Mouse (Mus musculus) stomach, embryonic 16.5 days (tissue): ENCODE results near the gene Ndufa6. TPM values are rescaled to one million over a fixed set of nuclear protein-coding genes. Genes with fewer than 3 reads are reported as not detected.
A peak's percentile ranks its signal among the peaks of the same experiment; 100 is the strongest.

ENCODE experiments used
- ATAC-seq: fragments of 200-750 bp; cut with Nextera tagmentation; 2 replicates; pipeline ENCODE4 v1.8.0; 2017; ENCODE audit warnings: moderate number of reproducible peaks, moderate TSS enrichment; ENCODE audit not compliant: insufficient read depth, low FRiP score
- H3K27ac ChIP-seq: fragments of 300-500 bp; sonication (generic); 2 replicates; pipeline ENCODE4 v1.5.1; 2014; ENCODE audit warnings: low read length
- H3K27me3 ChIP-seq: fragments of 300-500 bp; sonication (generic); 2 replicates; pipeline ENCODE4 v1.6.1; 2014; ENCODE audit warnings: low read length, control low read depth, mixed read lengths; ENCODE audit not compliant: control insufficient read depth, insufficient read depth
- H3K36me3 ChIP-seq: fragments of 300-500 bp; sonication (generic); 2 replicates; pipeline ENCODE4 v1.6.1; 2014; ENCODE audit warnings: low read length; ENCODE audit not compliant: control insufficient read depth, insufficient read depth
- H3K4me1 ChIP-seq: fragments of 300-500 bp; sonication (generic); 2 replicates; pipeline ENCODE4 v1.6.1; 2014; ENCODE audit warnings: low read length, control low read depth, mixed read lengths; ENCODE audit not compliant: control insufficient read depth, insufficient read depth
- H3K4me2 ChIP-seq: fragments of 300-500 bp; sonication (generic); 2 replicates; pipeline ENCODE4 v1.6.1; 2014; ENCODE audit warnings: low read depth, low read length, mixed read lengths
- H3K4me3 ChIP-seq: fragments of 300-500 bp; sonication (generic); replicated peaks from 2 replicates; pipeline ENCODE4 v1.5.1; 2014; ENCODE audit warnings: mild to moderate bottlenecking, low read length
- H3K9ac ChIP-seq: fragments of 300-500 bp; sonication (generic); 2 replicates; pipeline ENCODE4 v1.6.1; 2014; ENCODE audit warnings: low read length
- H3K9me3 ChIP-seq: fragments of 300-500 bp; sonication (generic); replicated peaks from 2 replicates; pipeline ENCODE4 v1.6.1; 2016; ENCODE audit warnings: low read length, control low read depth; ENCODE audit not compliant: control insufficient read depth
- WGBS: fragments of 180-500 bp; shearing (Covaris S2); extraction: QIAGEN DNeasy Blood & Tissue Kit; methylation state at CpG from one replicate; pipeline ENCODE4 v1.1.7; 2014; 5-methylcytosine and 5-hydroxymethylcytosine counted together
- polyA plus RNA-seq: library from polyadenylated mRNA; unstranded; fragments of >200 nt; fragmentation: Nextera tagmentation; extraction: Ambion mirVana; gene quantifications from 2 replicates; pipeline ENCODE4 v1.2.1, GENCODE M21; 2015

Gene Ndufa6
- polyA plus RNA-seq, 1 experiment from 2014 or later, result 428 TPM

- Histone ChIP-seq H3K9me3 (no peaks in the 10 kb centered on the region; the same call in 1 of the 2 replicates), H3K36me3 (no peaks in the 10 kb centered on the region), H3K4me2 (no peak overlapping the region), H3K4me3 (no peak overlapping the region), H3K4me1 (peaks cover 14% of the 10 kb centered on the region), H3K27me3 (no peaks in the 10 kb centered on the region), H3K27ac (no peak overlapping the region), H3K9ac (no peak overlapping the region)
- 75% methylated on average over 2 of the region's 2 CpGs for WGBS
- no peak for ATAC-seq
These were observed 28.3 kb upstream of the Ndufa6 start for GRCm38 (mm10) chr15:82382441-82382840.

GRCm38 (mm10) chr15:82380714-82381062 is 26.6 kb upstream of the Ndufa6 start:
- Histone ChIP-seq H3K36me3 (no peaks in the 10 kb centered on the region), H3K9me3 (no peaks in the 10 kb centered on the region; the same call in 1 of the 2 replicates), H3K27me3 (no peaks in the 10 kb centered on the region), H3K4me1 (peaks cover 17% of the 10 kb centered on the region), H3K27ac (peak overlapping the region; percentile 10), H3K9ac (peak overlapping the region; percentile 56), H3K4me2 (peak overlapping the region; percentile 79), H3K4me3 (peak overlapping the region; percentile 61)
- no peak for ATAC-seq
- WGBS, result 25% methylated on average over 7 of the region's 7 CpGs

- Histone ChIP-seq H3K27ac (peak within 1 kb of the TSS; percentile 90), H3K36me3 (no peaks in the 10 kb centered on the region), H3K4me1 (peaks cover 17% of the 10 kb centered on the region), H3K4me2 (peak within 1 kb of the TSS; percentile 79), H3K9ac (peak within 1 kb of the TSS; percentile 79), H3K27me3 (no peaks in the 10 kb centered on the region), H3K4me3 (peak within 1 kb of the TSS; percentile 61), H3K9me3 (no peaks in the 10 kb centered on the region; the same call in 1 of the 2 replicates)
- WGBS, result 4% methylated on average over 19 of the region's 24 CpGs
- peak; percentile 80 for ATAC-seq
These were observed 26.0 kb upstream of the Ndufa6 start, which contains the start of gene Cyp2d22 for GRCm38 (mm10) chr15:82379871-82380713. Gene Cyp2d22 (minus strand): TSS chr15:82380260.

GRCm38 (mm10) chr15:82379511-82379870 is 25.4 kb upstream of the Ndufa6 start:
- Histone ChIP-seq H3K9me3 (no peaks in the 10 kb centered on the region; the same call in 1 of the 2 replicates), H3K4me3 (peak overlapping the region; percentile 61), H3K27ac (peak overlapping the region; percentile 90), H3K36me3 (no peaks in the 10 kb centered on the region), H3K9ac (peak overlapping the region; percentile 79), H3K27me3 (no peaks in the 10 kb centered on the region), H3K4me2 (peak overlapping the region; percentile 79), H3K4me1 (peaks cover 17% of the 10 kb centered on the region)
- WGBS, result 17% methylated on average over 7 of the region's 7 CpGs
- ATAC-seq, result 0 out of 2 replicates have a peak, but pooled peaks have one; percentile 12

GRCm38 (mm10) chr15:82378261-82379180 is 24.4 kb upstream of the Ndufa6 start:
- Histone ChIP-seq H3K9me3 (no peaks in the 10 kb centered on the region; the same call in 1 of the 2 replicates), H3K36me3 (no peaks in the 10 kb centered on the region), H3K27ac (peak overlapping the region; percentile 90), H3K27me3 (no peaks in the 10 kb centered on the region), H3K4me2 (peak overlapping the region; percentile 79), H3K4me3 (peak overlapping the region; percentile 25), H3K9ac (peak overlapping the region; percentile 8), H3K4me1 (peaks cover 17% of the 10 kb centered on the region)
- no peak for ATAC-seq
- 32% methylated on average over 15 of the region's 15 CpGs for WGBS

- no peak for ATAC-seq
- H3K4me1 ChIP-seq, result peaks cover 17% of the 10 kb centered on the region
- no peak overlapping the region for H3K4me2 ChIP-seq
- no peaks in the 10 kb centered on the region for H3K36me3 ChIP-seq
- H3K27ac ChIP-seq, result 0 out of 2 replicates have a peak overlapping the region, but pooled peaks have one; percentile 9
- no peaks in the 10 kb centered on the region for H3K9me3 ChIP-seq
- H3K4me3 ChIP-seq, result no peak overlapping the region
- 76% methylated on average over 5 of the region's 5 CpGs for WGBS
- H3K9ac ChIP-seq, result no peak overlapping the region
- no peaks in the 10 kb centered on the region for H3K27me3 ChIP-seq
These were observed 23.6 kb upstream of the Ndufa6 start for GRCm38 (mm10) chr15:82377701-82378100.

- no peak overlapping the region for H3K4me3 ChIP-seq
- no peaks in the 10 kb centered on the region for H3K36me3 ChIP-seq
- WGBS, result 50% methylated on average over 17 of the region's 17 CpGs
- ATAC-seq, result no peak
- no peaks in the 10 kb centered on the region for H3K9me3 ChIP-seq
- H3K27me3 ChIP-seq, result no peaks in the 10 kb centered on the region
- peaks cover 17% of the 10 kb centered on the region for H3K4me1 ChIP-seq
- peak overlapping the region; percentile 8; the same call in 1 of the 2 replicates for H3K9ac ChIP-seq
- no peak overlapping the region for H3K4me2 ChIP-seq
- peak overlapping the region; percentile 54 for H3K27ac ChIP-seq
These were observed 22.4 kb upstream of the Ndufa6 start for GRCm38 (mm10) chr15:82376393-82377138.

GRCm38 (mm10) chr15:82375855-82376254 is 21.7 kb upstream of the Ndufa6 start:
- Histone ChIP-seq H3K4me2 (no peak overlapping the region), H3K4me3 (no peak overlapping the region), H3K27ac (peak overlapping the region; percentile 54; the same call in 1 of the 2 replicates), H3K4me1 (peaks cover 16% of the 10 kb centered on the region), H3K27me3 (no peaks in the 10 kb centered on the region), H3K9ac (no peak overlapping the region), H3K36me3 (no peaks in the 10 kb centered on the region), H3K9me3 (no peaks in the 10 kb centered on the region)
- WGBS, result 86% methylated on average over 9 of the region's 9 CpGs
- no peak for ATAC-seq
